In genomic region chrX:129637016-129637415, GRCm38 (mm10) we compare ENCODE assay signal across 27 mouse cellular contexts.
"Had no signal": no experiment of that assay in that cellular context is flagged by ENCODE, and none has a peak within 500 bp of the region (broad histone marks: within the 10 kb centered on the region; RNA-seq: fewer than 3 reads in every experiment).

No protein-coding gene starts in this region.

- H3K36me3 ChIP-seq: limb, embryonic 10.5 days; limb, embryonic 12.5 days; limb, embryonic 13.5 days; limb, embryonic 15.5 days; liver, embryonic 12.5 days; liver, embryonic 13.5 days; liver, embryonic 15.5 days; lung, embryonic 15.5 days; midbrain, embryonic 10.5 days; midbrain, embryonic 12.5 days; midbrain, embryonic 13.5 days; midbrain, embryonic 15.5 days; neural tube, embryonic 12.5 days had no signal

- H3K9ac ChIP-seq: limb, embryonic 12.5 days; limb, embryonic 13.5 days; limb, embryonic 15.5 days; liver, embryonic 12.5 days; liver, embryonic 13.5 days; liver, embryonic 14.5 days; liver, embryonic 15.5 days; liver, postnatal 0 days; lung, embryonic 14.5 days; lung, embryonic 15.5 days; midbrain, embryonic 12.5 days; midbrain, embryonic 13.5 days; midbrain, embryonic 15.5 days; neural tube, embryonic 12.5 days had no signal

- DNase-seq: left cerebral cortex, postnatal 4 days; liver; liver, embryonic 13.5 days; liver, postnatal 0 days; lung, adult 18-20 months; lung, embryonic 14.5 days; lung, postnatal 10 days; lung, postnatal 14 days; lung, postnatal 36 days; lung, postnatal 4 days; midbrain, embryonic 14.5 days had no signal

- H3K4me1 ChIP-seq: limb, embryonic 10.5 days; limb, embryonic 12.5 days; limb, embryonic 13.5 days; limb, embryonic 15.5 days; liver, embryonic 12.5 days; liver, embryonic 13.5 days; liver, embryonic 15.5 days; lung, embryonic 15.5 days; megakaryocyte, embryonic 14.5 days; midbrain, embryonic 10.5 days; midbrain, embryonic 12.5 days; midbrain, embryonic 13.5 days; midbrain, embryonic 15.5 days; neural tube, embryonic 12.5 days had no signal

- H3K27ac ChIP-seq: limb, embryonic 10.5 days; limb, embryonic 12.5 days; limb, embryonic 13.5 days; limb, embryonic 15.5 days; liver, embryonic 12.5 days; liver, embryonic 13.5 days; liver, embryonic 14.5 days; liver, embryonic 15.5 days; lung, embryonic 15.5 days; macrophage; midbrain, embryonic 10.5 days; midbrain, embryonic 12.5 days; midbrain, embryonic 13.5 days; midbrain, embryonic 15.5 days; neural tube, embryonic 12.5 days had no signal

- H3K4me3 ChIP-seq: limb, embryonic 10.5 days; limb, embryonic 12.5 days; limb, embryonic 13.5 days; limb, embryonic 15.5 days; liver, embryonic 12.5 days; liver, embryonic 13.5 days; liver, embryonic 15.5 days; lung, embryonic 15.5 days; megakaryocyte, embryonic 14.5 days; midbrain, embryonic 10.5 days; midbrain, embryonic 12.5 days; midbrain, embryonic 13.5 days; midbrain, embryonic 15.5 days; myocyte; neural tube, embryonic 12.5 days had no signal

- H3K27me3 ChIP-seq: limb, embryonic 12.5 days; limb, embryonic 13.5 days; limb, embryonic 15.5 days; liver, embryonic 12.5 days; liver, embryonic 13.5 days; liver, embryonic 15.5 days; lung, embryonic 15.5 days; megakaryocyte, embryonic 14.5 days; midbrain, embryonic 12.5 days; midbrain, embryonic 13.5 days; midbrain, embryonic 15.5 days; neural tube, embryonic 12.5 days had no signal

- H3K9me3 ChIP-seq: limb, embryonic 10.5 days; limb, embryonic 12.5 days; limb, embryonic 13.5 days; limb, embryonic 15.5 days; liver, embryonic 12.5 days; liver, embryonic 13.5 days; liver, embryonic 15.5 days; lung, embryonic 15.5 days; megakaryocyte, embryonic 14.5 days; midbrain, embryonic 10.5 days; midbrain, embryonic 12.5 days; midbrain, embryonic 13.5 days; midbrain, embryonic 15.5 days; neural tube, embryonic 12.5 days had no signal
